In genomic region chr11:108204895-108205248, GRCm38 (mm10) we compare ENCODE assay signal across 20 mouse cellular contexts.
DNase-seq lines count a peak whose midpoint lies in the region; ATAC-seq lines count a peak whose summit lies in the region.
"Had no signal": no experiment of that assay in that cellular context is flagged by ENCODE, and none has a peak within 500 bp of the region (broad histone marks: within the 10 kb centered on the region; RNA-seq: fewer than 3 reads in every experiment).

No protein-coding gene starts in this region.

- no peak for DNase-seq in heart, adult 11 months
- DNase-seq in CD4-positive helper T cell, adult 2 months (ENCODE audit: low read depth, low spot score) = peak; percentile 44
- peak; percentile 5 for DNase-seq in R1 (ENCODE audit: low read depth, low spot score)
- peak; percentile 52 for DNase-seq in induced T-regulatory cell, adult 2 months (ENCODE audit: low read depth)
- no peak for DNase-seq in right cerebral cortex, postnatal 25 days
- DNase-seq in natural killer cell, adult 2 months (ENCODE audit: low spot score in 2 of 2) = no peak
- DNase-seq in adrenal gland, postnatal 14 days = no peak
- DNase-seq: adrenal gland, postnatal 25 days; cerebellum, adult 9-10 months; gastrocnemius, postnatal 10 days; heart, postnatal 4 days; kidney, adult 2 months; kidney, postnatal 10 days; lung, postnatal 4 days; thymus, adult 2 months had no signal

- no peak for ATAC-seq in heart, embryonic 13.5 days (ENCODE audit: extremely low read depth, insufficient number of reproducible peaks, low FRiP score, low TSS enrichment)
- ATAC-seq: hindbrain, postnatal 0 days had no signal

- 49% methylated on average over 5 of the region's 5 CpGs for WGBS in heart, embryonic 13.5 days

- H3K4me1 ChIP-seq in heart, embryonic 13.5 days = peaks cover 24% of the 10 kb centered on the region

- no peaks in the 10 kb centered on the region for H3K27me3 ChIP-seq in heart, embryonic 13.5 days (replicated peaks)
- H3K27me3 ChIP-seq: heart, embryonic 12.5 days had no signal

- H3K36me3 ChIP-seq in heart, embryonic 13.5 days = no peaks in the 10 kb centered on the region
- H3K36me3 ChIP-seq: heart, embryonic 12.5 days had no signal

- no peak overlapping the region for H3K4me2 ChIP-seq in heart, embryonic 13.5 days
- H3K4me2 ChIP-seq: heart, embryonic 12.5 days had no signal

- no peak overlapping the region for H3K4me3 ChIP-seq in heart, embryonic 13.5 days
- H3K4me3 ChIP-seq: heart, embryonic 12.5 days; myocyte had no signal

- H3K9me3 ChIP-seq in heart, embryonic 13.5 days = no peaks in the 10 kb centered on the region
- H3K9me3 ChIP-seq: heart, embryonic 12.5 days had no signal

- H3K9ac ChIP-seq in heart, embryonic 13.5 days = no peak overlapping the region
- H3K9ac ChIP-seq: heart, embryonic 12.5 days had no signal

- H3K27ac ChIP-seq in heart, embryonic 13.5 days (replicated peaks) = peak overlapping the region; percentile 43; the same call in 1 of the 2 replicates
- H3K27ac ChIP-seq: hindbrain, postnatal 0 days; stomach, postnatal 0 days had no signal

Comparison
In these comparisons a context has a peak if more than half of its experiments do, and no peak if none do; other contexts are left out.
1. DNase-seq: peak in CD4-positive helper T cell, adult 2 months (single experiment), R1 (single experiment) and induced T-regulatory cell, adult 2 months (single experiment); none in heart, adult 11 months (single experiment), right cerebral cortex, postnatal 25 days (single experiment), natural killer cell, adult 2 months (0 of 2) and adrenal gland, postnatal 14 days (single experiment).